28 mouse cellular contexts compared by ENCODE assay signal in genomic region chr10:88765431-88766142, GRCm38 (mm10). TPM values are rescaled to one million over a fixed set of nuclear protein-coding genes. Genes with fewer than 3 reads are reported as not detected.
A peak's percentile ranks its signal among the peaks of the same experiment; 100 is the strongest.
DNase-seq lines count a peak whose midpoint lies in the region; ATAC-seq and TF ChIP-seq lines count a peak whose summit lies in the region.
"Had no signal": no experiment of that assay in that cellular context is flagged by ENCODE, and none has a peak within 500 bp of the region (broad histone marks: within the 10 kb centered on the region; RNA-seq: fewer than 3 reads in every experiment).

No protein-coding gene starts in this region.

- DNase-seq in heart, adult 18-20 months, result peak; percentile 16 to 19
- DNase-seq in heart, postnatal 4 days, result no peak
- peak; percentile 66 for DNase-seq in kidney, adult 11 months
- peak; percentile 92 for DNase-seq in kidney, adult 9 months
- DNase-seq in kidney, postnatal 25 days, result peak; percentile 39 to 74
- no peak for DNase-seq in left cerebral cortex, adult 2 months (ENCODE audit: extremely low spot score in 1 of 2, low spot score in 2 of 2)
- no peak for DNase-seq in cerebellum, postnatal 36 days
- DNase-seq: adrenal gland, postnatal 25 days; cerebellum, adult 18-20 months; cerebellum, postnatal 10 days; forebrain, postnatal 0 days; layer of hippocampus, postnatal 36 days; lung, embryonic 14.5 days; lung, postnatal 14 days; right cerebral cortex, postnatal 25 days; thymus, postnatal 14 days had no signal

- intact Hi-C loops in left cerebral cortex, adult 2 months (cut with DNase I), result no loop called here

- H3K27me3 ChIP-seq in kidney, embryonic 14.5 days (ENCODE audit: control insufficient read depth, insufficient read depth, low read length), result no peaks in the 10 kb centered on the region
- H3K27me3 ChIP-seq: embryonic facial prominence, embryonic 15.5 days; forebrain, embryonic 12.5 days; limb, embryonic 15.5 days; midbrain, embryonic 15.5 days; Patski had no signal

- no peak overlapping the region for H3K27ac ChIP-seq in kidney, embryonic 14.5 days (ENCODE audit: low read depth, low read length)
- H3K27ac ChIP-seq in left cerebral cortex, adult 2 months, result no peak overlapping the region
- H3K27ac ChIP-seq: embryonic facial prominence, embryonic 10.5 days; embryonic facial prominence, embryonic 15.5 days; forebrain, embryonic 12.5 days; hindbrain, embryonic 10.5 days; limb, embryonic 10.5 days; limb, embryonic 15.5 days; liver, embryonic 14.5 days; midbrain, embryonic 10.5 days; midbrain, embryonic 15.5 days had no signal

- H3K4me3 ChIP-seq in kidney, embryonic 14.5 days (ENCODE audit: low read length), result no peak overlapping the region
- H3K4me3 ChIP-seq in left cerebral cortex, adult 2 months, result no peak overlapping the region
- H3K4me3 ChIP-seq: embryonic facial prominence, embryonic 10.5 days; embryonic facial prominence, embryonic 15.5 days; forebrain, embryonic 12.5 days; hindbrain, embryonic 10.5 days; limb, embryonic 10.5 days; limb, embryonic 15.5 days; midbrain, embryonic 10.5 days; midbrain, embryonic 15.5 days had no signal

- no peaks in the 10 kb centered on the region for H3K4me1 ChIP-seq in kidney, embryonic 14.5 days (ENCODE audit: control insufficient read depth, insufficient read depth, low read length)
- H3K4me1 ChIP-seq: embryonic facial prominence, embryonic 10.5 days; embryonic facial prominence, embryonic 15.5 days; forebrain, embryonic 12.5 days; hindbrain, embryonic 10.5 days; limb, embryonic 10.5 days; limb, embryonic 15.5 days; midbrain, embryonic 10.5 days; midbrain, embryonic 15.5 days had no signal

- no peak overlapping the region for H3K9ac ChIP-seq in kidney, embryonic 14.5 days (ENCODE audit: low read depth, low read length)
- H3K9ac ChIP-seq: embryonic facial prominence, embryonic 15.5 days; forebrain, embryonic 12.5 days; forebrain, postnatal 0 days; limb, embryonic 15.5 days; liver, embryonic 14.5 days; lung, embryonic 14.5 days; midbrain, embryonic 15.5 days had no signal

- no peak for ATAC-seq in kidney, embryonic 14.5 days (ENCODE audit: low FRiP score, low TSS enrichment)
- ATAC-seq: forebrain, postnatal 0 days; hindbrain, embryonic 16.5 days; midbrain, embryonic 15.5 days; Patski had no signal

- WGBS in kidney, embryonic 14.5 days, result 85% methylated on average over 15 of the region's 15 CpGs

- peaks cover 84% of the 10 kb centered on the region for H3K36me3 ChIP-seq in kidney, embryonic 14.5 days (ENCODE audit: control insufficient read depth, insufficient read depth, low read length)

- TF ChIP-seq CTCF in left cerebral cortex, adult 2 months (IDR thresholded peaks at IDR 0.05), result no peak

- H3K4me2 ChIP-seq in kidney, embryonic 14.5 days (replicated peaks; ENCODE audit: low read depth, low read length), result no peak overlapping the region
- H3K4me2 ChIP-seq: embryonic facial prominence, embryonic 15.5 days; forebrain, embryonic 12.5 days; limb, embryonic 15.5 days; lung, embryonic 14.5 days; midbrain, embryonic 15.5 days had no signal

- H3K9me3 ChIP-seq in kidney, embryonic 14.5 days (ENCODE audit: control insufficient read depth, low read length), result no peaks in the 10 kb centered on the region
- H3K9me3 ChIP-seq: embryonic facial prominence, embryonic 10.5 days; embryonic facial prominence, embryonic 15.5 days; forebrain, embryonic 12.5 days; hindbrain, embryonic 10.5 days; limb, embryonic 10.5 days; limb, embryonic 15.5 days; midbrain, embryonic 10.5 days; midbrain, embryonic 15.5 days had no signal

RNA-seq across cellular contexts. Expression of gene Arl1, which starts 34.9 kb away (rescaled TPM):
- 10 to 100 TPM; 91.1 to 95.7 TPM for total RNA-seq in heart, adult 18-20 months (2021)
- 10 to 100 TPM; 92.5 to 99.5 TPM for total RNA-seq in heart, postnatal 4 days (2021)
- polyA plus RNA-seq in kidney, embryonic 14.5 days (2014; fragmentation: Nextera tagmentation; extraction: Ambion mirVana), result 172 and 186 TPM in 2 replicates
- total RNA-seq in left cerebral cortex, adult 2 months (2021), result 100 to 1,000 TPM; 124 to 134 TPM

Comparison
In these comparisons a context has a peak if more than half of its experiments do, and no peak if none do; other contexts are left out.
1. DNase-seq: peak in heart, adult 18-20 months (2 of 2), kidney, adult 11 months (single experiment), kidney, adult 9 months (single experiment) and kidney, postnatal 25 days (2 of 2); none in heart, postnatal 4 days (single experiment), left cerebral cortex, adult 2 months (0 of 2) and cerebellum, postnatal 36 days (0 of 2).